Mouse (Mus musculus) gastrocnemius, adult 2 months (tissue): Measurements from ENCODE around the gene Vim. TPM values are rescaled to one million over a fixed set of nuclear protein-coding genes. Genes with fewer than 3 reads are reported as not detected.
"Not testable (repeated sequence)": the region's sequence is repeated elsewhere in the genome, so short reads cannot be mapped to it uniquely, and the experiment has no call there.

Experiments
- DNase-seq: peaks from one replicate; pipeline ENCODE4 v3.0.0; 2022
- H3K27ac ChIP-seq: fragments of 200-600 bp; 2 replicates; pipeline ENCODE4 v1.8.1; 2022; ENCODE audit warnings: mild to moderate bottlenecking
- H3K4me3 ChIP-seq: fragments of 200-600 bp; 2 replicates; pipeline ENCODE4 v1.8.1; 2022; ENCODE audit warnings: mild to moderate bottlenecking, moderate library complexity
- CTCF ChIP-seq: fragments of 200-600 bp; IDR thresholded peaks from 2 replicates; pipeline ENCODE4 v1.8.1; 2022; ENCODE audit warnings: antibody characterized with exemption, mild to moderate bottlenecking, moderate library complexity
- intact Hi-C: fragments of 180-260 bp; cut with DNase I; formaldehyde crosslinking; loops from one replicate; pipeline ENCODE4 v1.15.1; 2025
- total RNA-seq, 2 experiments: library from RNA; stranded (reverse); gene quantifications; 2 replicates each; pipeline ENCODE4 v1.2.3; 2021

Gene Vim
- total RNA-seq, 2 experiments from 2014 or later = 99.0 to 123 TPM

- H3K4me3 ChIP-seq = peak overlapping the region; percentile 87
- H3K27ac ChIP-seq = peak overlapping the region; percentile 91
- 0 out of 2 replicates have a peak, but pooled peaks have one; percentile 3 for TF ChIP-seq CTCF
- intact Hi-C loops = loop anchor here (10.0 kb wide), 1 partner anchor 179 kb away; no protein-coding TSS in a partner anchor
- DNase-seq = peak; percentile 88
Measured at GRCm38 (mm10) chr2:13574066-13574800, 506 bp downstream of the Vim start.

GRCm38 (mm10) chr2:13574801-13575150 lies 1.0 kb downstream of the Vim start:
- intact Hi-C loops = loop anchor here (5.0 to 10.0 kb wide), 2 partner anchors 180 to 282 kb away; no protein-coding TSS in a partner anchor
- peak; percentile 69 for DNase-seq
- Histone ChIP-seq H3K27ac (peak overlapping the region; percentile 91), H3K4me3 (peak overlapping the region; percentile 87)
- no peak for TF ChIP-seq CTCF

GRCm38 (mm10) chr2:13575287-13575801 lies 1.6 kb downstream of the Vim start:
- intact Hi-C loops = loop anchor here (5.0 to 10.0 kb wide), 2 partner anchors 181 to 283 kb away; no protein-coding TSS in a partner anchor
- H3K27ac ChIP-seq = peak overlapping the region; percentile 91
- TF ChIP-seq CTCF = peak; percentile 73
- peak overlapping the region; percentile 87 for H3K4me3 ChIP-seq
- peak; percentile 80 for DNase-seq

- DNase-seq = no peak
- no peak for TF ChIP-seq CTCF
- H3K4me3 ChIP-seq = peak overlapping the region; percentile 87
- intact Hi-C loops = loop anchor here (5.0 to 10.0 kb wide), 2 partner anchors 181 to 284 kb away; no protein-coding TSS in a partner anchor
- peak overlapping the region; percentile 91 for H3K27ac ChIP-seq
Measured at GRCm38 (mm10) chr2:13575926-13576325, 2.2 kb downstream of the Vim start.

- no peak for DNase-seq
- intact Hi-C loops = loop anchor here (5.0 to 10.0 kb wide), 2 partner anchors 183 to 285 kb away; no protein-coding TSS in a partner anchor
- H3K27ac ChIP-seq = no peak overlapping the region
- peak; percentile 20; the same call in 1 of the 2 replicates for TF ChIP-seq CTCF
- H3K4me3 ChIP-seq = peak overlapping the region; percentile 87
Measured at GRCm38 (mm10) chr2:13577399-13577798, 3.7 kb downstream of the Vim start.

- H3K27ac ChIP-seq = peak overlapping the region; percentile 50
- H3K4me3 ChIP-seq = peak overlapping the region; percentile 87
- intact Hi-C loops = loop anchor here (5.0 to 10.0 kb wide), 2 partner anchors 184 to 286 kb away; no protein-coding TSS in a partner anchor
- peak; percentile 10; the same call in 1 of the 2 replicates for TF ChIP-seq CTCF
- peak; percentile 46 for DNase-seq
Measured at GRCm38 (mm10) chr2:13578473-13579152, 4.9 kb downstream of the Vim start.

- intact Hi-C loops = loop anchor here (5.0 to 10.0 kb wide), 2 partner anchors 185 to 287 kb away; no protein-coding TSS in a partner anchor
- TF ChIP-seq CTCF = no peak
- no peak for DNase-seq
- Histone ChIP-seq H3K4me3 (peak overlapping the region; percentile 37), H3K27ac (no peak overlapping the region)
Measured at GRCm38 (mm10) chr2:13579315-13579714, 5.6 kb downstream of the Vim start.

GRCm38 (mm10) chr2:13579991-13580390 lies 6.3 kb downstream of the Vim start:
- peak overlapping the region; percentile 37 for H3K4me3 ChIP-seq
- intact Hi-C loops = loop anchor here (5.0 to 10.0 kb wide), 2 partner anchors 185 to 288 kb away; no protein-coding TSS in a partner anchor
- peak; percentile 44 for TF ChIP-seq CTCF
- DNase-seq = no peak
- no peak overlapping the region for H3K27ac ChIP-seq

- intact Hi-C loops = no loop called here
- TF ChIP-seq CTCF = no peak
- H3K27ac ChIP-seq = no peak overlapping the region
- DNase-seq = no peak
- H3K4me3 ChIP-seq = no peak overlapping the region
Measured at GRCm38 (mm10) chr2:13582184-13582583, 8.5 kb downstream of the Vim start.

GRCm38 (mm10) chr2:13583746-13584145 lies 10.0 kb downstream of the Vim start:
- H3K27ac ChIP-seq, H3K4me3 ChIP-seq, intact Hi-C loops, DNase-seq: not testable (repeated sequence)

GRCm38 (mm10) chr2:13593328-13593727 lies 19.6 kb downstream of the Vim start:
- DNase-seq = no peak
- no peak overlapping the region for H3K27ac ChIP-seq
- H3K4me3 ChIP-seq = no peak overlapping the region
- intact Hi-C loops = no loop called here
- no peak for TF ChIP-seq CTCF

- H3K27ac ChIP-seq = no peak overlapping the region
- H3K4me3 ChIP-seq = no peak overlapping the region
- peak; percentile 72 for TF ChIP-seq CTCF
- DNase-seq = no peak
- intact Hi-C loops = loop anchor here (5.0 kb wide), 2 partner anchors 305 to 320 kb away; no protein-coding TSS in a partner anchor
Measured at GRCm38 (mm10) chr2:13596965-13597656, 23.4 kb downstream of the Vim start.
